Mouse (Mus musculus) CH12.LX (cell line): Measurements from ENCODE around the gene Slc6a9.

ENCODE experiments used
- MAZ ChIP-seq: IDR thresholded peaks from 2 replicates; pipeline ENCODE4 v1.6.1; 2012; ENCODE audit warnings: low read depth, mild to moderate bottlenecking, inconsistent platforms, low read length, improper control_type of control experiment, moderate library complexity
- RAD21 ChIP-seq: IDR thresholded peaks from 2 replicates; pipeline ENCODE4 v1.6.1; 2011; ENCODE audit warnings: low read depth, mild to moderate bottlenecking, low read length, improper control_type of control experiment, moderate library complexity

GRCm38 (mm10) chr4:117841566-117841965, 7.3 kb downstream of the Slc6a9 start:
- TF ChIP-seq RAD21 (no peak), MAZ (no peak)
